Mouse (Mus musculus) myocyte (in vitro differentiated cells): ENCODE data around the gene Gprc5c. TPM values are rescaled to one million over a fixed set of nuclear protein-coding genes. Genes with fewer than 3 reads are reported as not detected.
A peak's percentile ranks its signal among the peaks of the same experiment; 100 is the strongest.

Experiments
- H3K27me3 ChIP-seq: one replicate; pipeline ENCODE4 v1.6.1; 2011; ENCODE audit not compliant: control insufficient read depth, insufficient read depth, insufficient read length
- H3K36me3 ChIP-seq: one replicate; pipeline ENCODE4 v1.6.1; 2011; ENCODE audit not compliant: control insufficient read depth, insufficient read depth
- H3K4me2 ChIP-seq: one replicate; pipeline ENCODE4 v1.6.1; 2011; ENCODE audit warnings: low read depth, control low read depth
- H3K4me3 ChIP-seq: one replicate; pipeline ENCODE4 v1.5.1; 2011; ENCODE audit warnings: mild to moderate bottlenecking, control low read depth, moderate library complexity
- H3K79me2 ChIP-seq: one replicate; pipeline ENCODE4 v1.6.1; 2011; ENCODE audit not compliant: control insufficient read depth, insufficient read depth
- H3ac ChIP-seq: one replicate; pipeline ENCODE4 v1.6.1; 2011; ENCODE audit not compliant: control insufficient read depth, insufficient read length
- CEBPB ChIP-seq: IDR thresholded peaks from 2 replicates; pipeline ENCODE4 v1.6.1; 2011; ENCODE audit warnings: mild to moderate bottlenecking, moderate library complexity; ENCODE audit not compliant: poor library complexity, insufficient read depth, severe bottlenecking
- E2F4 ChIP-seq: IDR thresholded peaks from one replicate; pipeline ENCODE4 v1.6.1; 2011; ENCODE audit warnings: mild to moderate bottlenecking, control low read depth, moderate library complexity; ENCODE audit not compliant: insufficient read depth
- MAX ChIP-seq: IDR thresholded peaks from one replicate; pipeline ENCODE4 v1.6.1; 2011; ENCODE audit warnings: low read depth, mild to moderate bottlenecking, control low read depth
- MYOD1 ChIP-seq, 3 experiments: IDR thresholded peaks; one replicate each; pipeline ENCODE4 v1.6.1; 2011; ENCODE audit warnings: control low read depth in 2 of 3, low read depth in 2 of 3, mild to moderate bottlenecking in 2 of 3, moderate library complexity in 1 of 3; ENCODE audit not compliant: insufficient read length in 2 of 3, control insufficient read depth in 1 of 3
- MYOG ChIP-seq, 3 experiments: IDR thresholded peaks; one replicate each; pipeline ENCODE4 v1.6.1; 2011; ENCODE audit warnings: control low read depth in 2 of 3, low read depth in 2 of 3, mild to moderate bottlenecking in 2 of 3; ENCODE audit not compliant: insufficient read length in 2 of 3, control insufficient read depth in 1 of 3, insufficient read depth in 1 of 3
- POLR2A ChIP-seq: IDR thresholded peaks from one replicate; pipeline ENCODE4 v1.6.1; 2011; ENCODE audit warnings: low read depth, mild to moderate bottlenecking, control low read depth, moderate library complexity; ENCODE audit not compliant: insufficient read length
- POLR2AphosphoS2 ChIP-seq: IDR thresholded peaks from one replicate; pipeline ENCODE4 v1.6.1; 2011; ENCODE audit warnings: low read depth, control low read depth; ENCODE audit not compliant: insufficient read length
- REST ChIP-seq: IDR thresholded peaks from one replicate; pipeline ENCODE4 v1.6.1; 2011; ENCODE audit warnings: mild to moderate bottlenecking, control low read depth, moderate library complexity; ENCODE audit not compliant: insufficient read depth, insufficient read length
- SRF ChIP-seq: IDR thresholded peaks from one replicate; pipeline ENCODE4 v1.6.1; 2011; ENCODE audit warnings: low read depth; ENCODE audit not compliant: control insufficient read depth, insufficient read length
- TCF12 ChIP-seq: IDR thresholded peaks from one replicate; pipeline ENCODE4 v1.6.1; 2011; ENCODE audit warnings: mild to moderate bottlenecking, control low read depth; ENCODE audit not compliant: poor library complexity, insufficient read depth, severe bottlenecking
- TCF3 ChIP-seq: IDR thresholded peaks from one replicate; pipeline ENCODE4 v1.6.1; 2011; ENCODE audit warnings: low read depth, control low read depth; ENCODE audit not compliant: insufficient read length
- USF1 ChIP-seq: IDR thresholded peaks from one replicate; pipeline ENCODE4 v1.6.1; 2011; ENCODE audit warnings: low read depth, mild to moderate bottlenecking, control low read depth, moderate library complexity
- polyA plus RNA-seq: library from polyadenylated mRNA; unstranded; fragments of >200 nt; fragmentation: generic; extraction: Trizol; gene quantifications from one replicate; pipeline ENCODE4 v1.2.1, GENCODE M21; 2012; ENCODE audit warnings: missing spikeins

Gprc5c gene
- polyA plus RNA-seq, 1 experiment: 172 TPM

GRCm38 (mm10) chr11:114883251-114883789 is 32.4 kb downstream of the Gprc5c start:
- TF ChIP-seq USF1: no peak
- TF ChIP-seq POLR2A: no peak
- TF ChIP-seq MYOD1 (IDR thresholded peaks at IDR 0.05; ENCODE audit: control insufficient read depth in 1 of 3, insufficient read length in 2 of 3, low read depth in 2 of 3): no peak
- TF ChIP-seq SRF: no peak
- TF ChIP-seq MAX: no peak
- TF ChIP-seq E2F4: no peak
- no peak for TF ChIP-seq POLR2AphosphoS2
- Histone ChIP-seq H3K27me3 (no peaks in the 10 kb centered on the region), H3K36me3 (no peaks in the 10 kb centered on the region), H3K4me3 (no peak overlapping the region), H3K79me2 (no peaks in the 10 kb centered on the region), H3K4me2 (no peak overlapping the region), H3ac (no peak overlapping the region)

DNA sequence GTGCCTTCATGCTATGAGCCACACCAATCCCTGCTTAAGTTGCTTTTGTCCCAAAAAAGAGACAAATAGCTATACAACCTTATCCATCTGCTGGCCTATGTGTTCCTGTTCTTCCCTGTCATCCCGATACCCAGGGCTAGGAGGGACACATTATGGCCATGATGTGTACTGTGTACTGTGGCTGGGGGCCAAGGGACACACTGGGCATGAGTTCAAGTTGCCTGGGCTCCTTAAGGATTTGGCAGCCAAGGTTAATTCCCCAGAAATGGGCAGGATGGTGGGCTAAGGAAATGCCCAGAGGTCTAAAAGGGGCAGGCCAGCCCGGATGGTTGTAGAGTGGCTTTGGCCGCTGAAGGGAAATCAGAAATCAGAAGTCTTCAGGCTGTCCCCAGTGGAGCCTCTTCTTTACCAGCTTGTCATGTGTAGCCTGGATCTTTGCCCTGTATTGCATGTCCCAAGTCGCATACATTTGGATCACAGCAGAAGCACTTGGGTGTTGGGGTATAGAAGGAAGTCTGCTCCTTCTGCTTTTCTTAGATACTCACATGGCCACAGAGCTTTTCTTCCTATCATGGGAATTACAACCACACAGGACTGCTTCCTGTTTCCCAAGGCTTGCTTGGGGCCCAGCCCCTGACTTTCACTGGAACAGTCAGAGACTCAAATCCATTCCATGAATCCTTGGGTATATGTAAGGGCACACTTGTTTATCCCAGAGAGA is 33.6 kb downstream of the Gprc5c start:
- H3K36me3 ChIP-seq: no peaks in the 10 kb centered on the region
- no peaks in the 10 kb centered on the region for H3K79me2 ChIP-seq
- TF ChIP-seq POLR2AphosphoS2 (no peak), MAX (no peak), TCF3 (no peak), E2F4 (no peak), MYOD1 (IDR thresholded peaks at IDR 0.05; ENCODE audit: control insufficient read depth in 1 of 3, insufficient read length in 2 of 3, low read depth in 2 of 3) (no peak), CEBPB (no peak), USF1 (no peak), REST (no peak), TCF12 (no peak), POLR2A (no peak), SRF (no peak), MYOG (IDR thresholded peaks at IDR 0.05; ENCODE audit: control insufficient read depth in 1 of 3, insufficient read depth in 1 of 3, insufficient read length in 2 of 3, low read depth in 2 of 3) (no peak)
- H3K4me3 ChIP-seq: no peak overlapping the region
- H3K27me3 ChIP-seq: no peaks in the 10 kb centered on the region
- no peak overlapping the region for H3ac ChIP-seq
- H3K4me2 ChIP-seq: no peak overlapping the region

DNA sequence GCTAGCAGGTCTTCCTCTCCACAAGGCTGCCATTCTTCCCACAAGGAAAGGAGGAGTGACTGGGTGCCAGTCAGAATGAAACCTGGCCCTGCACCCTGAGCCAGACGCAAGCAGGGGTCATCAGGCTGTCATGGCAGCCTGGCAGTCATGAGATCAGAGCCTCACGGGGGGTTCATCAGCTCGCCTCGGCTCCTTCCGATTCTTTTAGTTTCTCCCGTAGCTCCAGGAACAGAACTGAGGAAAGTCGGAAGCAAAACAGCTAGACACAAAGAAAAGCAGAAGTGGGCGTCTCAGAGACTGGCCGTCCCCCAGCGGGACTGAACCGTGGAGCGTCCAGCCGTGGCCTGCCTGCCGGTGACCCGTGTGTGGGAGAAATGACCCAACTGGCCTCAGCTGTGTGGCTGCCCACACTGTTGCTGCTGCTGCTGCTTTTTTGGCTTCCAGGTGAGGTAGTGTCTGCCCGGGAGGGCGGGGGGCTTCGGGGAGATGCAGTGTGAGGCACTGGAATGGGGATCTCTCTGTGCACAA is 39.1 kb downstream of the Gprc5c start, which contains the start of gene Cd300a:
Gene Cd300a, plus strand, starts transcription at position 51 of the 528 bp plus-strand sequence.
- TF ChIP-seq TCF12 (peak; percentile 12), SRF (no peak)
- Histone ChIP-seq H3K79me2 (no peaks in the 10 kb centered on the region), H3ac (no peak within 1 kb of the TSS), H3K4me2 (peak within 1 kb of the TSS; percentile 18), H3K27me3 (no peaks in the 10 kb centered on the region), H3K4me3 (no peak within 1 kb of the TSS), H3K36me3 (no peaks in the 10 kb centered on the region)

- TF ChIP-seq USF1 (no peak), CEBPB (no peak), MYOD1 (IDR thresholded peaks at IDR 0.05; ENCODE audit: control insufficient read depth in 1 of 3, insufficient read length in 2 of 3, low read depth in 2 of 3) (peak in 1 of 3 experiments; percentile 26), REST (no peak), TCF3 (no peak), E2F4 (no peak), POLR2A (no peak), MAX (no peak), TCF12 (no peak), MYOG (IDR thresholded peaks at IDR 0.05; ENCODE audit: control insufficient read depth in 1 of 3, insufficient read depth in 1 of 3, insufficient read length in 2 of 3, low read depth in 2 of 3) (peak in 2 of 3 experiments; percentile 27 to 60), POLR2AphosphoS2 (no peak), SRF (no peak)
Observed at GRCm38 (mm10) chr11:114890542-114890941, 39.6 kb downstream of the Gprc5c start.

GRCm38 (mm10) chr11:114896085-114896484 is 45.1 kb downstream of the Gprc5c start:
- H3K79me2 ChIP-seq: no peaks in the 10 kb centered on the region
- H3K4me3 ChIP-seq: no peak overlapping the region
- no peak overlapping the region for H3ac ChIP-seq
- TF ChIP-seq MAX (no peak), USF1 (no peak), SRF (no peak), TCF3 (no peak), REST (no peak), TCF12 (no peak), CEBPB (no peak), POLR2A (no peak)
- no peaks in the 10 kb centered on the region for H3K27me3 ChIP-seq
- no peak overlapping the region for H3K4me2 ChIP-seq
- H3K36me3 ChIP-seq: no peaks in the 10 kb centered on the region

More at GRCm38 (mm10) chr11:114890542-114890941, 39.6 kb downstream of the Gprc5c start:
- Histone ChIP-seq H3K27me3 (no peaks in the 10 kb centered on the region), H3K79me2 (no peaks in the 10 kb centered on the region), H3K4me2 (peak overlapping the region; percentile 18), H3ac (no peak overlapping the region), H3K4me3 (no peak overlapping the region), H3K36me3 (no peaks in the 10 kb centered on the region)
